Mouse (Mus musculus): ENCODE measurements around the gene Ptdss2. TPM values are rescaled to one million over a fixed set of nuclear protein-coding genes. Genes with fewer than 3 reads are reported as not detected.
A peak's percentile ranks its signal among the peaks of the same experiment; 100 is the strongest.

Ptdss2 gene
- 70.9 and 75.3 TPM in 2 replicates for polyA plus RNA-seq (2014; fragmentation: Nextera tagmentation; extraction: Ambion mirVana)

DNA sequence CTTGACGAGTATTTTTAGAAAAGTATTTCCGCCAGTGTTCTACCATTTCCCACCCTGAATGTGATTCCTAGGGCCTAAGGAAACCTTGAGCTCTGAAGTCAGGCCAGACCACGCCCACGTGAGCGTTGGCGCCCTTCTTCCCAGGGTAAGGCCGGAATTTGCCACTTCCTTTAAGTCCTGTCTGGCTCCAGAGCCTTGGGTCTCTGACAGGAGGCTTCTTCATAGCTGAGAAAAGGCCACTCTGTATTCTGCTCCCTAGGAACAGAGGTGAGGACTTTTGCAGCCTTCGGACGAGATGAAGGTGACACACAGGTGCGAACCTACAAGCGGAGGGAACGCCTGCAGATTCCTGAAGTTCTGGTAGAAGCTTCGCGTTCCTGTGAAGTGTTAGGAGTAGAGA lies at the start of gene Ptdss2:
Gene Ptdss2, plus strand, starts transcription at position 138 of the 400 bp plus-strand sequence.
- WGBS: 53% methylated on average over 14 of the region's 14 CpGs
- Histone ChIP-seq H3K27me3 (ENCODE audit: control insufficient read depth, insufficient read depth, low read length) (no peaks in the 10 kb centered on the region; the same call in 1 of the 2 replicates), H3K4me1 (replicated peaks; ENCODE audit: control insufficient read depth, insufficient read depth, low read length) (no peaks in the 10 kb centered on the region), H3K4me3 (ENCODE audit: low read depth, low read length) (peak within 1 kb of the TSS; percentile 43), H3K9ac (ENCODE audit: low read length) (peak within 1 kb of the TSS; percentile 59), H3K36me3 (ENCODE audit: control insufficient read depth, insufficient read depth, low read length) (no peaks in the 10 kb centered on the region), H3K9me3 (ENCODE audit: control insufficient read depth, low read length) (no peaks in the 10 kb centered on the region), H3K4me2 (ENCODE audit: low read depth, low read length, severe bottlenecking) (peak within 1 kb of the TSS; percentile 64), H3K27ac (ENCODE audit: low read depth, low read length) (peak within 1 kb of the TSS; percentile 59; the same call in 1 of the 2 replicates)
- ATAC-seq (replicated peaks; ENCODE audit: low FRiP score) (no peak), DNase-seq (ENCODE audit: low spot score) (no peak)

- Histone ChIP-seq H3K9ac (ENCODE audit: low read length) (no peak overlapping the region), H3K9me3 (ENCODE audit: control insufficient read depth, low read length) (no peaks in the 10 kb centered on the region), H3K27me3 (ENCODE audit: control insufficient read depth, insufficient read depth, low read length) (peaks cover 10% of the 10 kb centered on the region; the same call in 1 of the 2 replicates), H3K4me3 (ENCODE audit: low read depth, low read length) (no peak overlapping the region), H3K27ac (ENCODE audit: low read depth, low read length) (no peak overlapping the region), H3K36me3 (ENCODE audit: control insufficient read depth, insufficient read depth, low read length) (no peaks in the 10 kb centered on the region), H3K4me2 (ENCODE audit: low read depth, low read length, severe bottlenecking) (no peak overlapping the region), H3K4me1 (replicated peaks; ENCODE audit: control insufficient read depth, insufficient read depth, low read length) (0 out of 2 replicates have a peak, but pooled peaks cover 3% of the 10 kb centered on the region)
- WGBS: 84% methylated on average over 4 of the region's 4 CpGs
- ATAC-seq (replicated peaks; ENCODE audit: low FRiP score): no peak
- DNase-seq (ENCODE audit: low spot score): no peak
Measured at GRCm38 (mm10) chr7:141073782-141074181, 48.4 kb upstream of the Ptdss2 start.

GRCm38 (mm10) chr7:141077841-141078240 lies 44.3 kb upstream of the Ptdss2 start, which contains the start of gene Pkp3:
Gene Pkp3 (plus strand): TSS chr7:141078218.
- Histone ChIP-seq H3K27ac (ENCODE audit: low read depth, low read length) (no peak within 1 kb of the TSS), H3K36me3 (ENCODE audit: control insufficient read depth, insufficient read depth, low read length) (no peaks in the 10 kb centered on the region)

GRCm38 (mm10) chr7:141078876-141079275 lies 43.3 kb upstream of the Ptdss2 start:
- no peaks in the 10 kb centered on the region for H3K36me3 ChIP-seq (ENCODE audit: control insufficient read depth, insufficient read depth, low read length)
- no peaks in the 10 kb centered on the region for H3K4me1 ChIP-seq (replicated peaks; ENCODE audit: control insufficient read depth, insufficient read depth, low read length)
- no peaks in the 10 kb centered on the region for H3K9me3 ChIP-seq (ENCODE audit: control insufficient read depth, low read length)
- no peak overlapping the region for H3K27ac ChIP-seq (ENCODE audit: low read depth, low read length)
- ATAC-seq (replicated peaks; ENCODE audit: low FRiP score): no peak
- no peak overlapping the region for H3K4me2 ChIP-seq (ENCODE audit: low read depth, low read length, severe bottlenecking)
- no peak for DNase-seq (ENCODE audit: low spot score)
- no peak overlapping the region for H3K4me3 ChIP-seq (ENCODE audit: low read depth, low read length)
- no peaks in the 10 kb centered on the region; the same call in 1 of the 2 replicates for H3K27me3 ChIP-seq (ENCODE audit: control insufficient read depth, insufficient read depth, low read length)
- WGBS: 82% methylated on average over 4 of the region's 4 CpGs
- H3K9ac ChIP-seq (ENCODE audit: low read length): no peak overlapping the region

More at GRCm38 (mm10) chr7:141077841-141078240, 44.3 kb upstream of the Ptdss2 start, which contains the start of gene Pkp3:
- Histone ChIP-seq H3K27me3 (ENCODE audit: control insufficient read depth, insufficient read depth, low read length) (no peaks in the 10 kb centered on the region; the same call in 1 of the 2 replicates), H3K9me3 (ENCODE audit: control insufficient read depth, low read length) (no peaks in the 10 kb centered on the region), H3K9ac (ENCODE audit: low read length) (no peak within 1 kb of the TSS), H3K4me2 (ENCODE audit: low read depth, low read length, severe bottlenecking) (no peak within 1 kb of the TSS), H3K4me3 (ENCODE audit: low read depth, low read length) (no peak within 1 kb of the TSS), H3K4me1 (replicated peaks; ENCODE audit: control insufficient read depth, insufficient read depth, low read length) (no peaks in the 10 kb centered on the region)
- ATAC-seq (replicated peaks; ENCODE audit: low FRiP score) (no peak), DNase-seq (ENCODE audit: low spot score) (no peak)
- 87% methylated on average over 15 of the region's 15 CpGs for WGBS

DNA sequence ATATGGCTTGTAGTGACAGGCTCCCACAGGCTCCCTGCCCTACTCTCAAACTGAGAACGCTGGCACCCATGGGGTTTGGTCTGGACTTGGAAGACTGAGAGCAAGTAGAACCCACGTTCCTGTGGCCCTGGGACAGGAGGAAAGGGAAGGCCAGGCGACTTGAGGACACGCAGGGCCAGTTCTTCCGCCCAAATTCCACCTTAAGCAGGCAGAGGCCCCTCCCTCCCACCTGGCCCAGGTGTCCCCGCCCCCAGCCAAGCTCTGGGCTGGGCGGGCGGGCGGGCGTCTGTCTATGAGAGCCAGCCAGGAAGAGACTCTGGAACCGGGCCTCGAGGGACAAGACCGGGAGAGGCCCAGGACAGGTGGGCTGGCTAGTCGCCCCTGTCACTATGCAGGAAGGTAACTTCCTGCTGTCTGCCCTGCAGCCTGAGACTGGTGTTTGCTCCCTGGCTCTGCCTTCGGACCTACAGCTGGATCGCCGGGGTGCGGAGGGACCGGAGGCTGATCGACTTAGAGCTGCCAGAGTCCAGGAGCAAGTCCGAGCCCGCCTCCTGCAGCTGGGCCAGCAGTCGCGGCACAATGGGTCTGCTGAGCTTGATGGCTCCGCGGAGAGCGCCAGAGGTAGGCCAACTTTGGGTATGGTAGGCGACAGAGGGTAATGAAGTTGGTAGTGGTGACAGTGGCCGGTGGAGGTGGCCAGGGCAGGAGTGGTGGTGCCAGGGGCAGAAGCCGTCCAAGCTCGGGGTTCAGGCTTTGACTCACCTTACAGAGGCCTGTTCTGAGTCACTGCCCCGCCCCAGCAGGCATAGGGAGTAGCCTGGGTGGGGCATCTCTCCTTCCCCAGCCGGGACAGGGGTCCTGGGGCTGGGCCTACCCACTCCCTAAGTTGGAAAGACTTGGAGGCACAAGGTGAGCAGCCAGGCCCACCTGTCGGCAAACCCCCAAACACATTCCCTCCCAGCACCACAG lies 42.4 kb upstream of the Ptdss2 start:
- Histone ChIP-seq H3K4me2 (ENCODE audit: low read depth, low read length, severe bottlenecking) (no peak overlapping the region), H3K36me3 (ENCODE audit: control insufficient read depth, insufficient read depth, low read length) (no peaks in the 10 kb centered on the region), H3K27me3 (ENCODE audit: control insufficient read depth, insufficient read depth, low read length) (no peaks in the 10 kb centered on the region; the same call in 1 of the 2 replicates), H3K9me3 (ENCODE audit: control insufficient read depth, low read length) (no peaks in the 10 kb centered on the region), H3K4me1 (replicated peaks; ENCODE audit: control insufficient read depth, insufficient read depth, low read length) (no peaks in the 10 kb centered on the region), H3K4me3 (ENCODE audit: low read depth, low read length) (no peak overlapping the region), H3K9ac (ENCODE audit: low read length) (no peak overlapping the region), H3K27ac (ENCODE audit: low read depth, low read length) (no peak overlapping the region)
- DNase-seq (ENCODE audit: low spot score) (no peak), ATAC-seq (replicated peaks; ENCODE audit: low FRiP score) (no peak)
- 21% methylated on average over 34 of the region's 34 CpGs for WGBS

GRCm38 (mm10) chr7:141087894-141088293 lies 34.3 kb upstream of the Ptdss2 start:
- no peak for DNase-seq (ENCODE audit: low spot score)
- 0 out of 2 replicates have a peak, but pooled peaks cover 2% of the 10 kb centered on the region for H3K4me1 ChIP-seq (replicated peaks; ENCODE audit: control insufficient read depth, insufficient read depth, low read length)
- H3K4me3 ChIP-seq (ENCODE audit: low read depth, low read length): no peak overlapping the region
- H3K4me2 ChIP-seq (ENCODE audit: low read depth, low read length, severe bottlenecking): no peak overlapping the region
- H3K36me3 ChIP-seq (ENCODE audit: control insufficient read depth, insufficient read depth, low read length): no peaks in the 10 kb centered on the region
- H3K9me3 ChIP-seq (ENCODE audit: control insufficient read depth, low read length): no peaks in the 10 kb centered on the region
- WGBS: 53% methylated on average over 8 of the region's 8 CpGs
- H3K27me3 ChIP-seq (ENCODE audit: control insufficient read depth, insufficient read depth, low read length): peaks cover 22% of the 10 kb centered on the region
- no peak overlapping the region for H3K27ac ChIP-seq (ENCODE audit: low read depth, low read length)
- ATAC-seq (replicated peaks; ENCODE audit: low FRiP score): no peak
- H3K9ac ChIP-seq (ENCODE audit: low read length): no peak overlapping the region

DNA sequence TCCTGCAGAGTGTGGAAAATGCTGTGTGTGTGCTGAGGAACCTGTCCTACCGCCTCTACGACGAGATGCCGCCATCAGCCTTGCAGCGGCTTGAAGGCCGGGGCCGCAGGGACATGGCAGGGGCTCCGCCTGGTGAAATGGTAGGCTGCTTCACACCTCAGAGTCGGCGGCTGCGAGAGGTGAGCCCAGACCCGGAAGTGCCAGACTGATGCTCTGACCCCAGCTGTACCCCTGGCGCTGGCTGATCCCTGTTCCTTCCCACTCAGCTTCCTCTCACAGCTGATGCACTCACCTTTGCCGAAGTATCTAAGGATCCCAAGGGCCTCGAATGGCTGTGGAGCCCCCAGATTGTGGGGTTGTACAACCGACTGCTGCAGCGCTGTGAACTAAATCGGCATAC lies 33.7 kb upstream of the Ptdss2 start:
- Histone ChIP-seq H3K27me3 (ENCODE audit: control insufficient read depth, insufficient read depth, low read length) (peaks cover 22% of the 10 kb centered on the region), H3K4me3 (ENCODE audit: low read depth, low read length) (no peak overlapping the region), H3K36me3 (ENCODE audit: control insufficient read depth, insufficient read depth, low read length) (no peaks in the 10 kb centered on the region), H3K4me2 (ENCODE audit: low read depth, low read length, severe bottlenecking) (0 out of 2 replicates have a peak overlapping the region, but pooled peaks have one; percentile 8), H3K9me3 (ENCODE audit: control insufficient read depth, low read length) (no peaks in the 10 kb centered on the region), H3K4me1 (replicated peaks; ENCODE audit: control insufficient read depth, insufficient read depth, low read length) (0 out of 2 replicates have a peak, but pooled peaks cover 2% of the 10 kb centered on the region), H3K27ac (ENCODE audit: low read depth, low read length) (no peak overlapping the region), H3K9ac (ENCODE audit: low read length) (no peak overlapping the region; the same call in 1 of the 2 replicates)
- 25% methylated on average over 18 of the region's 18 CpGs for WGBS
- ATAC-seq (replicated peaks; ENCODE audit: low FRiP score): no peak
- DNase-seq (ENCODE audit: low spot score): no peak

- DNase-seq (ENCODE audit: low spot score): no peak
- Histone ChIP-seq H3K36me3 (ENCODE audit: control insufficient read depth, insufficient read depth, low read length) (no peaks in the 10 kb centered on the region), H3K27me3 (ENCODE audit: control insufficient read depth, insufficient read depth, low read length) (peaks cover 22% of the 10 kb centered on the region), H3K9ac (ENCODE audit: low read length) (no peak overlapping the region), H3K4me1 (replicated peaks; ENCODE audit: control insufficient read depth, insufficient read depth, low read length) (0 out of 2 replicates have a peak, but pooled peaks cover 2% of the 10 kb centered on the region), H3K4me3 (ENCODE audit: low read depth, low read length) (no peak overlapping the region), H3K4me2 (ENCODE audit: low read depth, low read length, severe bottlenecking) (no peak overlapping the region), H3K9me3 (ENCODE audit: control insufficient read depth, low read length) (no peaks in the 10 kb centered on the region), H3K27ac (ENCODE audit: low read depth, low read length) (no peak overlapping the region)
- 54% methylated on average over 8 of the region's 8 CpGs for WGBS
- ATAC-seq (replicated peaks; ENCODE audit: low FRiP score): no peak
Measured at GRCm38 (mm10) chr7:141090228-141090627, 32.0 kb upstream of the Ptdss2 start.

All from forebrain, embryonic 11.5 days (tissue).